Mouse (Mus musculus) lung, embryonic 16.5 days (tissue): ENCODE data around the gene Cradd. TPM values are rescaled to one million over a fixed set of nuclear protein-coding genes. Genes with fewer than 3 reads are reported as not detected.
A peak's percentile ranks its signal among the peaks of the same experiment; 100 is the strongest.

Experiments
- ATAC-seq: fragments of 200-750 bp; cut with Nextera tagmentation; 2 replicates; pipeline ENCODE4 v1.8.0; 2017; ENCODE audit warnings: low read depth, mild to moderate bottlenecking, moderate library complexity
- H3K27ac ChIP-seq: fragments of 300-500 bp; sonication (generic); 2 replicates; pipeline ENCODE4 v1.5.1; 2014; ENCODE audit warnings: mild to moderate bottlenecking, control low read depth, low read length
- H3K27me3 ChIP-seq: fragments of 300-500 bp; sonication (generic); 2 replicates; pipeline ENCODE4 v1.6.1; 2014; ENCODE audit warnings: low read depth, low read length, mixed read lengths; ENCODE audit not compliant: control insufficient read depth, insufficient read depth
- H3K36me3 ChIP-seq: fragments of 300-500 bp; sonication (generic); 2 replicates; pipeline ENCODE4 v1.6.1; 2014; ENCODE audit warnings: low read length; ENCODE audit not compliant: control insufficient read depth, insufficient read depth
- H3K4me1 ChIP-seq: fragments of 300-500 bp; sonication (generic); replicated peaks from 2 replicates; pipeline ENCODE4 v1.6.1; 2014; ENCODE audit warnings: low read length, mixed read lengths; ENCODE audit not compliant: control insufficient read depth, insufficient read depth
- H3K4me2 ChIP-seq: fragments of 300-500 bp; sonication (generic); 2 replicates; pipeline ENCODE4 v1.6.1; 2014; ENCODE audit warnings: low read depth, low read length, control low read depth
- H3K4me3 ChIP-seq: fragments of 300-500 bp; sonication (generic); 2 replicates; pipeline ENCODE4 v1.5.1; 2014; ENCODE audit warnings: mild to moderate bottlenecking, low read length, control low read depth
- H3K9ac ChIP-seq: fragments of 300-500 bp; sonication (generic); 2 replicates; pipeline ENCODE4 v1.6.1; 2014; ENCODE audit warnings: low read length, control low read depth
- H3K9me3 ChIP-seq: fragments of 300-500 bp; sonication (generic); 2 replicates; pipeline ENCODE4 v1.6.1; 2016; ENCODE audit warnings: low read length; ENCODE audit not compliant: control insufficient read depth
- WGBS: fragments of 180-500 bp; shearing (Covaris S2); extraction: QIAGEN DNeasy Blood & Tissue Kit; methylation state at CpG from one replicate; pipeline ENCODE4 v1.1.7; 2014; 5-methylcytosine and 5-hydroxymethylcytosine counted together
- polyA plus RNA-seq: library from polyadenylated mRNA; unstranded; fragments of >200 nt; fragmentation: Nextera tagmentation; extraction: Ambion mirVana; gene quantifications from 2 replicates; pipeline ENCODE4 v1.2.1, GENCODE M21; 2015

Cradd gene
- polyA plus RNA-seq, 1 experiment from 2014 or later, result 12.0 TPM

DNA sequence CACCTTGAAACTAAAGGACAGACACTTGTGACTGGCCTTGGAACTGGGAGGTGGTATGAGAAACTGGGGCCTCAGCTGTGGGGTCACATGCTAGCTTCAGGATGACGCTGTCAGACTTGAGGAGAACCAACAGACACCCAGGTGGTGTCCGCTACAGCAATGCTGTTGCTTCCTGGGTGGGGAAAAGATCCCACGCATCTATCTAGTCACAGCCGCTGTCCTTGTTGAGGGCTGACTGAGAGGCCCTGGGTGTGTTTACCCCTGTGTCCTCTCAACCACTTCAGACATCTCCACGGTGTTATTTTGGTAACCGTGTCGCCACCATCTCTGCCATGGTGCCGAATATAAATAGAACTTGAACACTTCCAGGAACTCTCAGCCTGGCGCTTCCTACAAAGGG is 10.4 kb downstream of the Cradd start:
- H3K27ac ChIP-seq, result peak overlapping the region; percentile 30
- no peaks in the 10 kb centered on the region for H3K36me3 ChIP-seq
- H3K9ac ChIP-seq, result no peak overlapping the region
- no peaks in the 10 kb centered on the region for H3K9me3 ChIP-seq
- H3K4me1 ChIP-seq, result peaks cover 34% of the 10 kb centered on the region
- no peak overlapping the region for H3K4me2 ChIP-seq
- no peak; the same call in 1 of the 2 replicates for ATAC-seq
- no peak overlapping the region for H3K4me3 ChIP-seq
- H3K27me3 ChIP-seq, result no peaks in the 10 kb centered on the region
- 25% methylated on average over 9 of the region's 9 CpGs for WGBS

DNA sequence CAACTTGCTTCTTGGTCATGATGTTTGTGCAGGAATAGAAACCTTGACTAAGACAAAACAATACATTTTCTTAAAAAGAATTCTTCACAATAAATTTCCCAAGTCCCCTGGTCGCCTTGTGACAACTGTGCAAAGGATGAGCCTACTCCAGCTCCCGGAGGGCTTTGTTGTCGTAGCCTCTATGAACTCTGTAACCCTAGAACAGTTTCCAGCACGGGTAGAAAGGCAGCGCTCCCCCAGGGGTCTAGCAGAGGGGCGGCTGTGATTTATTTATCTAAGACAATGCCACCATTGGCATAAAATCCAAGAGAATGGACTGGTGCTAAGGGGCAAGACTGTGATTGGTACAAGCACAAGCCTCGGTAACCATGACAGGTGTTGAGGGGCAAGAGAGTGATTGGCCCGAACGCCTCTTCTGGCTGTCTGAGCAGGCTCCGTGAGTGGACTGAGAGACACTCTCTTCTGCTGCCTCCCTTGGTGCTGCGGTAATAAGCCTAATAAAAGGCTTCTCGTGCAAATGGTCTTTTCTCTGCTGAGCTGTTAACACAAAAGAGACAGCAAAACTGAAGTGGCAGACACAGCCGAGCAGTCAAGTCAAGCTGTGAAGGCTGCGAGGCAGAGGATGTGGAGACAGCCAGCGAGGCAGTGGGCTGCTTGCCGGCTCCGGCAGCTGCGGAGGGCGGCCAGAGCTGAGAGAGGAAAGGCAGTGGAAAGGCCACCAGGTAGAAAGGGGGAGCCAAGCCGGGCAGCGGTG is 13.1 kb downstream of the Cradd start:
- no peaks in the 10 kb centered on the region for H3K27me3 ChIP-seq
- no peak overlapping the region for H3K27ac ChIP-seq
- no peaks in the 10 kb centered on the region for H3K36me3 ChIP-seq
- H3K4me2 ChIP-seq, result no peak overlapping the region
- no peaks in the 10 kb centered on the region for H3K9me3 ChIP-seq
- no peak overlapping the region for H3K4me3 ChIP-seq
- peaks cover 43% of the 10 kb centered on the region for H3K4me1 ChIP-seq
- H3K9ac ChIP-seq, result no peak overlapping the region
- 42% methylated on average over 21 of the region's 21 CpGs for WGBS
- no peak for ATAC-seq

DNA sequence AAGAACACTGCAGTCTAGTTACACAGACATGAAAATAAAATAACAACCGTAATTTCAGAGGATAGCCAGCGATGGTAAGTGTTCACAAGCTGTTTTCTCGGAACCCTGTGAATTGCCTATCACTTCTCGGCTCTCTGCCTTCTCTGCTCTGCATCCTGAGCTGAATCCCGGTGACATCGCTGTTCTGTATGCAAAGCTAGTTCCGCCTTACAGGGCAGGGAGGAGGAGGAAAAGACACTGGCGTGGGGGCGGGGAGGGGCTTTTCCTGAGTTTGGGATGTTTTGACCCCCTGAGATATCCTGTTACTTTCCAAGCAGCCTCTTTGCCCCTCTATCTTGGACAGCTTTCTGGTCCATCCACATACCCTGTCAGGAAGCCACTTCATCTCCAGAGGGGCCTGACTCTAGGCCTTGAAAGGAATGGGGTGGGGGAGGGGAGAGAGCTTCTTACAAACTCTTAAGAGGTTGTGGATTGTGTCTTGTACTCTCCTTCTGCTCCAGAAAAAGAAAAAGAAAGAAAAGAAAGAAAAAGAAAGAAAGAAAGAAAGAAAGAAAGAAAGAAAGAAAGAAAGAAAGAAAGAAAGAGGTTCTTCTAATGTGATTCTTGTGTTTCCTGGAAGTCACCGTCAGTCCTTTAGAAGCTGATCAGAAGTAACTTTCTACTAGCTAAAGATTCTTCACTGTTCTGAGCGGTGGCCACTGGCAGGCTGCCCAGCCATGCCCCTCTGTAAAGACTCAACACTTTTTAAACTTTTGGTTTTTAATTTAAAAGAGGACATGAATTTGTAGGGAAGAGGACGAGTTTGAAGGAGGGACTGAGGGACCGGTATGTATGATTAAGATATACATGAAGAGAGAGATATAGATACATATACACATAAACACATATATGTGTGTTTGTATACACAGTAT is 14.3 kb downstream of the Cradd start:
- H3K4me2 ChIP-seq, result no peak overlapping the region
- H3K4me3 ChIP-seq, result no peak overlapping the region
- H3K27me3 ChIP-seq, result no peaks in the 10 kb centered on the region
- no peak overlapping the region for H3K27ac ChIP-seq
- H3K9ac ChIP-seq, result peak overlapping the region; percentile 14; the same call in 1 of the 2 replicates
- peaks cover 41% of the 10 kb centered on the region for H3K4me1 ChIP-seq
- 40% methylated on average over 13 of the region's 13 CpGs for WGBS
- H3K9me3 ChIP-seq, result no peaks in the 10 kb centered on the region
- no peaks in the 10 kb centered on the region for H3K36me3 ChIP-seq
- ATAC-seq, result no peak

DNA sequence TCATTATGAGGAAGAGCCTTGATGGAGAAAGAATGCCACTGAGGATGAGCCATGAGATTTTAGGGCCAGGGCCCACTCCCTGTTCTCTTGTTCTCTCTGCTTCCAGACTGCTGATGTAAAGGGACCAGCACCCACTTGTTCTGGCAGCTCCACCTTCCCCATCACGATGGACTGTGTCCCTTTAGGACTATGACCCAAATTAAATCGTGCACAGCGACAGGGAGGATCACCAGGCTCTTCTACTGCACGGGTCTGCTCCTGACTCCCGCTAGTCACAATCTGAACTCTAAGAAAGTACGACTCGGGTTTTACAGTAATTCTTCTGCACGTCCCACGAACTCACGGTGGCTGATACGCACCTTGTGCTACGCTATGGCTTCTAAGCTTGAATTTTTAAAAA is 14.9 kb downstream of the Cradd start:
- Histone ChIP-seq H3K4me2 (no peak overlapping the region), H3K36me3 (no peaks in the 10 kb centered on the region), H3K4me3 (no peak overlapping the region), H3K27me3 (no peaks in the 10 kb centered on the region), H3K9ac (peak overlapping the region; percentile 14; the same call in 1 of the 2 replicates), H3K9me3 (no peaks in the 10 kb centered on the region), H3K27ac (no peak overlapping the region), H3K4me1 (peaks cover 39% of the 10 kb centered on the region)
- no peak for ATAC-seq
- WGBS, result 83% methylated on average over 12 of the region's 12 CpGs

DNA sequence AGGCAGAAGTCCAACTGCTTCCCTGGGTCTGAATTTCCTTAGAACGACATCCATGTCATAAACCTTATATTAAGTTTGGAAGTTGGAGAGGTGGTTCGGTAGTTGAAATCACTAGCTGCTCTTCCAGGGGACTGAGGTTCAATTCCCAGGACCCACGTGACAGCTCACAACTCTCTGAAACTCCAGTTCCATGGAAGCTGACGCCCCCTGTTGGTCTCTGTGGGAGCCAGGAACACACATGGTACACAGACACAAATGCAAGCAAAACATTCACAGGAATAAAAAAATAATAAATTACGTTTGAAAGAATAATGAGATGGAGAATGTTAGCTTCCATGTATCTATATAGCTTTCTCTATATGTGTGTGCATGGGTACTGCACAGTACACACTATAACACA is 16.0 kb downstream of the Cradd start:
- ATAC-seq, result no peak

DNA sequence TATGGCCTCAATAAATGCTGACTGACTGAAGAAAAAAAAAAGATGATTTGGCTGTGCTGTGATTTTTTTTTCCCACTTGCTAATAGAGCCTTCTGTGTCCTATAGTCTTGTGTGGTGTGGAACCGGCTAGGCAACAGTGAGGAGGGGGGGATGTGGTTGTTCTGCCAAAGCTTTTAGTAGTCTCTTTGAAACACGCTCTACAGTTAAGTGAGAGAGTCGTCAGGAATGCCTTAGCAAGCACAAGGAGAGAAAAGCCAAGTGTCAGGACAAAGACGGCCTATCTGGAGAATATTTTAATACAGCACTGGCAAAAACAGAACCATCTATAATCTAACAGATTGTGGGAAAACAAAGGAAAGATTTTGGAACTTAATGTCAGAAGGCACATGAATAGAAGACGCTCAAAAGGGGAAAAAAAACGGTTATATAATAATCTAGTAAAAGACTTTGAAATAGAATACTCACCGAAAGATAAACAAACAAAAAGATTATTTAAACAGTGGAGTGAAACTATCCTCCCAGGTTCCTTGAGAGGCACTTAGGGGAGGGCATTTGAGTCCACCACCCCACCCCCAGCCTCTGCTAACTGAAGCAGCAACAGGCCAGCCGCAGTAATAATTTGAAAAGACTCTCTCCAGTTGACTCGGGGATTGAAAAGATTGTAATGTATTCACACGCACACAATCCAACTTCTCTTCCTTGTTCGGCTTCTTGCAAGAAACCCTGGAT is 16.9 kb downstream of the Cradd start:
- Histone ChIP-seq H3K27ac (peak overlapping the region; percentile 74), H3K36me3 (no peaks in the 10 kb centered on the region), H3K4me3 (no peak overlapping the region), H3K4me1 (peaks cover 32% of the 10 kb centered on the region), H3K27me3 (no peaks in the 10 kb centered on the region), H3K4me2 (0 out of 2 replicates have a peak overlapping the region, but pooled peaks have one; percentile 3), H3K9ac (peak overlapping the region; percentile 55; the same call in 1 of the 2 replicates), H3K9me3 (no peaks in the 10 kb centered on the region)
- peak; percentile 87 for ATAC-seq
- 11% methylated on average over 11 of the region's 11 CpGs for WGBS

More for the DNA sequence above, 16.0 kb downstream of the Cradd start:
- Histone ChIP-seq H3K4me2 (no peak overlapping the region), H3K9ac (no peak overlapping the region), H3K27me3 (no peaks in the 10 kb centered on the region), H3K36me3 (no peaks in the 10 kb centered on the region), H3K9me3 (no peaks in the 10 kb centered on the region), H3K27ac (peak overlapping the region; percentile 74), H3K4me3 (no peak overlapping the region), H3K4me1 (peaks cover 32% of the 10 kb centered on the region)
- WGBS, result 73% methylated on average over 5 of the region's 5 CpGs

DNA sequence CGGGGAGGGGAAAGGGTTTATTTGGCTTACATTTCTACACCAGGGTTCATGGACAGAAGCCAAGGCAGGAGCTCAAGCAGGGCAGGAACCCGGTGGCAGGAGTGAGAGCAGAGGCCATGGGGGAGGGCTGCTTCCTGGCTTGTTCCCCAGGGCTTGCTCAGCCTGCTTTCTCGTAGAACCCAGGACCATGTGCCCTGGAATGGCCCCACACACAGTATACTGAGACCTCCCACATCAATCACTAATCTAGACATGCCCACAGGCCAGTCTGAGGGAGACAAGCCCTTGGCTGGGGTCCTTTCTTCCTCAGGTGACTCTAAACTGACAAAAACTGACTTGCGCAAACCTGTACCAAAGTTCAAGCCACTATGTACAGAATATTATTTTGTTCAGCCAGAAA is 19.7 kb downstream of the Cradd start:
- ATAC-seq, result no peak
- Histone ChIP-seq H3K36me3 (no peaks in the 10 kb centered on the region), H3K4me3 (no peak overlapping the region), H3K27ac (no peak overlapping the region), H3K9me3 (no peaks in the 10 kb centered on the region), H3K4me2 (no peak overlapping the region), H3K4me1 (peaks cover 27% of the 10 kb centered on the region), H3K9ac (no peak overlapping the region), H3K27me3 (no peaks in the 10 kb centered on the region)
- WGBS, result 27% methylated on average over 4 of the region's 4 CpGs

DNA sequence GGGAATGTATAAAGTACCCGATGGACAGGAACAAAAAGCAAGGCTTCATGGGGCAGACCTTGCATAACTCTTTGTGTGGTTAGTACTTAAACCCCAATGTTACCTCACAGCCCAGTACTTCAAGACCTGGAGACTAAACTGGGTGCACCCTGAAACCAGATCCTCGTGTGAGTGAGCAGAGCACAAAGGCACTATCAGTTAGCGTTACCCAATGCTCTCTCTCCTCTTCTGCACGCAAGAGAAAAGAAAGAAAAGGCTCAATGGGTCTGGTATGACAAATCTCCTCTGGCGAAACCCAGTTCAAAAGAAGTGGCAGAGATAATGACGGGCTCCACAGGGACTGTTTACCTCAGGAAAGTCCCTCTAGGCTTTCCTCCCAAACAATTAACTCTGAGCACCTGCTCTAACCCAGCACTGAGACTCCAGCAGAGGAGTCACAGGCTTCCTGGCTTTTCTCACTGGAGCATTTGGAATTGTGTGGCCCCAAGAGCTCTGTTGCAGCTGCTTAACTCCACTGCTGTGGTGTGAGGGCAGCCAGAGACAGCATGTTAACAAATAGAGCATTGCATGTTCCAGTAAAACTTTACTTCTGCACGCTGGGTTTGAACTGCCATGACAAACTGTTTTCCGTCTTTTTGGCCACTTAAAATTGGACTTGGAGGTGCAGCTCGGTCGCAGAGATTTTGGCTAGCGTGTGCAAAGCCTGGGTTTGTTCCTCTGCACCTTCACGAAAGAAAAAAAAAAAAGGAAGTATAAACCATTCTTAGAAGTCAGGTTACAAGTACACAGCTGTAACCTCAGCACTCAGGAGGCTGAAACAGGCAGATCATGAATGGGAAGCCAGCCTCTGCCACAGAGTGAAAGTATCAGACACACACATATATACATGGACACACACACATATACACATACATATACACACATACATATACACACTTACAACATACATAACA is 21.4 kb downstream of the Cradd start:
- no peak for ATAC-seq
- Histone ChIP-seq H3K27ac (no peak overlapping the region), H3K9me3 (no peaks in the 10 kb centered on the region), H3K4me1 (peaks cover 21% of the 10 kb centered on the region), H3K4me2 (no peak overlapping the region), H3K36me3 (no peaks in the 10 kb centered on the region), H3K27me3 (no peaks in the 10 kb centered on the region), H3K4me3 (no peak overlapping the region), H3K9ac (no peak overlapping the region)
- WGBS, result 72% methylated on average over 11 of the region's 12 CpGs
